Mouse (Mus musculus): ENCODE results near the gene Hoxb7. TPM values are rescaled to one million over a fixed set of nuclear protein-coding genes. Genes with fewer than 3 reads are reported as not detected.

Hoxb7 gene
- total and polyA plus RNA-seq, 2 experiments from 2014 or later: not detected

DNA sequence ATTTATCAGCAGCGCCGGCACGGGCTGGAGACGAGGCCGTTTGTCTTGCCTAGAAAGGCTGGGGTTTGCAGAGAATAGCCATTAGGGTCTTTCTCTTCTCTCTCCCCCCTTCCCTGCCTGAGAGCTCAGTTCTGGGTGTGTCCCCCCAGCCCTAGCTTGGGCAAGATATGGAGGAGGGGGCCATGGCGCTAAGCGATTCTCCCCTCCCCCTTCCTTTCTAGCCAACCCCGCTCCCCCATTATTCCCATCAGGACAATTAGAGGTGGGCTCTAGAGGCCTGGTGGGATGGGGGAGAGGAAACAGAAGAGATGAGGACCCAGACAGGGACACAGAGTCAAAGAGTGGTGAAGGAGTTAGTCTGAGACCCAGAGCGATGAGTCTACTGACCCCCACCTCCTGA is 988 bp downstream of the Hoxb7 start:
- Histone ChIP-seq H3K4me1 (ENCODE audit: insufficient read depth) (no peaks in the 10 kb centered on the region), H3K27ac (ENCODE audit: low read depth, low read length) (no peak overlapping the region), H3K9ac (no peak overlapping the region), H3K36me3 (ENCODE audit: insufficient read depth) (no peaks in the 10 kb centered on the region), H3K9me3 (ENCODE audit: low read length) (no peaks in the 10 kb centered on the region), H3K4me2 (ENCODE audit: low read depth) (no peak overlapping the region), H3K4me3 (ENCODE audit: low read depth, low read length) (no peak overlapping the region), H3K27me3 (ENCODE audit: insufficient read depth, low read length) (peaks cover 93% of the 10 kb centered on the region)
- DNase-seq (no peak), ATAC-seq (no peak)
- no peak for TF ChIP-seq CTCF (IDR thresholded peaks at IDR 0.05; ENCODE audit: low read depth)
- under 1% methylated on average over 9 of the region's 9 CpGs for WGBS

DNA sequence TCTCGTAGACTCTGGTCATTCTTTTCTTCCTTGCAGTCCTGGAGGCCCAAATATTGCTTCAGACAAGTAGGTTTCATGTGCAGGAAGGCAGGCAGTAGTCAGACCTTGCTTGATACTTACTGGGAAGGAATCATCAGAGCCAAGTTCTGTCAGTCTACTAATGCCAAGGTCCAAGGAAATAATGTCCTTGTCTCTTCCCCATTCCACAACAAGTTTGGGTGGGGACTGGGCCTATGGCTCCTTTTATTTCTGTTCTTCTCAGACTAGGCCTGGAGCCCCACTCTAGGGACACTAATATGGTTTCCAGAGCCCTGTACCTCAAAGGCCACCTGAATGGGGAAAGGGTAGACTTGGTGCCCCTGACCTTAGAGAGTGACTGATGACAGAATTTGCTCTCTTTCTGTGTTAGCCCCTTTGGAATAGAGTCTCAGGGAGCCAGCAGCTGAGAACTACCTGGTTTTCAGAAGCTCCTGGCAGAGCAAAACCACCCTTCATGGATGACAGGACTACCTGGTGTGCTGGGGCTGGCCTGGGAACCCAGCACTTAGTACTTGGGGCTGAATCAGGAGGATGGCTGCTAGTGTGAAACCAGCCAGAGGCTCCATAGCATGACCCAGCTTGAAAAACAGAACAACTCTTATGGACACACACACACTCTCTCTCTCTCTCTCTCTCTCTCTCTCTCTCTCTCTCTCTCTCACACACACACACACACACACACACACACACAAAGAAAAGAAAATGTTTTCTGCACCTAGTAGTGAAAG is 2.2 kb downstream of the Hoxb7 start:
- no peak overlapping the region for H3K9ac ChIP-seq
- H3K4me2 ChIP-seq (ENCODE audit: low read depth): no peak overlapping the region
- H3K36me3 ChIP-seq (ENCODE audit: insufficient read depth): no peaks in the 10 kb centered on the region
- DNase-seq: no peak
- no peak for ATAC-seq
- no peak overlapping the region for H3K27ac ChIP-seq (ENCODE audit: low read depth, low read length)
- peaks cover 93% of the 10 kb centered on the region for H3K27me3 ChIP-seq (ENCODE audit: insufficient read depth, low read length)
- 7% methylated on average over 1 of the region's 1 CpGs for WGBS
- no peak overlapping the region for H3K4me3 ChIP-seq (ENCODE audit: low read depth, low read length)
- no peak for TF ChIP-seq CTCF (IDR thresholded peaks at IDR 0.05; ENCODE audit: low read depth)
- no peaks in the 10 kb centered on the region for H3K9me3 ChIP-seq (ENCODE audit: low read length)
- H3K4me1 ChIP-seq (ENCODE audit: insufficient read depth): no peaks in the 10 kb centered on the region

DNA sequence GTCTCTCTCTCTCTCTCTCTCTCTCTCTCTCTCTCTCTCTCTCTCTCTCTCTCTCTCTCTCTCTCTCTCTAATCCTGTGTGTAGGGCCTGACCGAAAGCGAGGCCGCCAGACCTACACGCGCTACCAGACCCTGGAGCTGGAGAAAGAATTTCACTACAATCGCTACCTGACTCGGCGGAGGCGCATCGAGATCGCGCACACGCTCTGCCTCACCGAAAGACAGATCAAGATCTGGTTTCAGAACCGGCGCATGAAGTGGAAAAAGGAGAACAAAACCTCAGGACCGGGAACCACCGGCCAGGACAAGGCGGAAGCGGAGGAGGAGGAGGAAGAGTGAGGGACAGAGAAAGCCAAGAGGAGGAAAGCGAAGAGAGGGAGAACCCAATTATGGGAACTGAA is 2.9 kb downstream of the Hoxb7 start:
- Histone ChIP-seq H3K27me3 (ENCODE audit: insufficient read depth, low read length) (peaks cover 94% of the 10 kb centered on the region), H3K27ac (ENCODE audit: low read depth, low read length) (no peak overlapping the region), H3K9me3 (ENCODE audit: low read length) (no peaks in the 10 kb centered on the region), H3K4me2 (ENCODE audit: low read depth) (no peak overlapping the region), H3K36me3 (ENCODE audit: insufficient read depth) (no peaks in the 10 kb centered on the region), H3K9ac (no peak overlapping the region), H3K4me3 (ENCODE audit: low read depth, low read length) (no peak overlapping the region), H3K4me1 (ENCODE audit: insufficient read depth) (no peaks in the 10 kb centered on the region)
- TF ChIP-seq CTCF (IDR thresholded peaks at IDR 0.05; ENCODE audit: low read depth): no peak
- ATAC-seq (no peak), DNase-seq (no peak)
- 1% methylated on average over 21 of the region's 21 CpGs for WGBS

DNA sequence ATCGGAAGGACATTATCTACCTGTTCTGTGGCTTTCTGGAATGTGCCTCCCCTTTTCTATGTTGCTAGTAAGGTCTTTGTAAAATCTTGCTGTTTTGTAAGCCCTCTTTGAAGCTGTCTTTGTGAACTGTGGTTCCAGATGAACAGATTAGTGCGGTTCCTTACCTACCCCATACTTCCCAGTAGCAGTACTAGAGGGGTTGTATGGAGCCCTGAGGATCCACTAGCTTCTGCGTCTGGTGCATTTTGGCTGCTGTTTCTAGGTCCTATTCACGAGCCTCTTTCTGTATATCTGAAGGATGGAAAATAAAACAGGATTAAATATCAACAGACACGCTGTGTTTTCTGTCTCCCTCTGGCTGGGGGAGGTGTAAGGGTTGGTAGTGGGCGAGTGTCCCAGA is 3.4 kb downstream of the Hoxb7 start:
- no peak overlapping the region for H3K4me2 ChIP-seq (ENCODE audit: low read depth)

DNA sequence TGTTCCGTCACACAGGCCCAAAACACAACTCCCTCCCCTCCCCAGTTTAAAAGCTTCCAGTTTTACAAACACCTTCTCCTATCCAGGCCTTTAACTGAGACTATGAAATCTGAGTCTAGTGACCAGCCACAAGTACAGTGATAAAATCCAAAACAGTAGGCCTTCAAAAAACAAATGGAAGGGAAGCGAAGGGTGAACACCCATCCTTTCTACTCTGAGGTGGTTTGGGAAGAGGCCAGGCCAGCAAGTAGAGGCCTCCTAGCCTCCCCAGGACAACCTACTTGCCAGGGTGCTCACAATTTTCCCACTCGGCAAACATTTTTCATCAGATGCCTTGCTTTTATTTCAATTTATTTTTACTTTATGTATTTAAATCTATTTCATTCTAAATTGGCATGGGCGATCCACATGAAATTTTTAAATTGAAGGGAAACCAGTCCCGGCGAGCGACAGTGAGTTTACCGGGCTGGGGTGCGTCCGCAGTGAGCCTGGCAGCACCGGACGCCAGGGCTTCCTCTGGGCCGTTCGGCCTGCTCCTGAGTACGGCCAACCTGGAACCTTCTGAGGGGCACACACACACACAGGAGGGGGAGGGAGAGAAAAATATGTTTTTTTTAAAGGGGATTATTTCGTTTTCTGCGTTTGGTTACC is 4.4 kb downstream of the Hoxb7 start:
- Histone ChIP-seq H3K9me3 (ENCODE audit: low read length) (no peaks in the 10 kb centered on the region), H3K27ac (ENCODE audit: low read depth, low read length) (no peak overlapping the region), H3K36me3 (ENCODE audit: insufficient read depth) (no peaks in the 10 kb centered on the region), H3K9ac (no peak overlapping the region), H3K4me2 (ENCODE audit: low read depth) (no peak overlapping the region), H3K4me1 (ENCODE audit: insufficient read depth) (no peaks in the 10 kb centered on the region), H3K27me3 (ENCODE audit: insufficient read depth, low read length) (peaks cover 94% of the 10 kb centered on the region), H3K4me3 (ENCODE audit: low read depth, low read length) (no peak overlapping the region)
- no peak for ATAC-seq
- TF ChIP-seq CTCF (IDR thresholded peaks at IDR 0.05; ENCODE audit: low read depth): no peak
- WGBS: 3% methylated on average over 17 of the region's 17 CpGs
- no peak for DNase-seq

More for the DNA sequence above, 3.4 kb downstream of the Hoxb7 start:
- Histone ChIP-seq H3K9ac (no peak overlapping the region), H3K4me1 (ENCODE audit: insufficient read depth) (no peaks in the 10 kb centered on the region), H3K4me3 (ENCODE audit: low read depth, low read length) (no peak overlapping the region), H3K27ac (ENCODE audit: low read depth, low read length) (no peak overlapping the region), H3K36me3 (ENCODE audit: insufficient read depth) (no peaks in the 10 kb centered on the region), H3K27me3 (ENCODE audit: insufficient read depth, low read length) (peaks cover 94% of the 10 kb centered on the region), H3K9me3 (ENCODE audit: low read length) (no peaks in the 10 kb centered on the region)
- no peak for TF ChIP-seq CTCF (IDR thresholded peaks at IDR 0.05; ENCODE audit: low read depth)
- no peak for ATAC-seq
- 9% methylated on average over 6 of the region's 6 CpGs for WGBS
- DNase-seq: no peak

DNA sequence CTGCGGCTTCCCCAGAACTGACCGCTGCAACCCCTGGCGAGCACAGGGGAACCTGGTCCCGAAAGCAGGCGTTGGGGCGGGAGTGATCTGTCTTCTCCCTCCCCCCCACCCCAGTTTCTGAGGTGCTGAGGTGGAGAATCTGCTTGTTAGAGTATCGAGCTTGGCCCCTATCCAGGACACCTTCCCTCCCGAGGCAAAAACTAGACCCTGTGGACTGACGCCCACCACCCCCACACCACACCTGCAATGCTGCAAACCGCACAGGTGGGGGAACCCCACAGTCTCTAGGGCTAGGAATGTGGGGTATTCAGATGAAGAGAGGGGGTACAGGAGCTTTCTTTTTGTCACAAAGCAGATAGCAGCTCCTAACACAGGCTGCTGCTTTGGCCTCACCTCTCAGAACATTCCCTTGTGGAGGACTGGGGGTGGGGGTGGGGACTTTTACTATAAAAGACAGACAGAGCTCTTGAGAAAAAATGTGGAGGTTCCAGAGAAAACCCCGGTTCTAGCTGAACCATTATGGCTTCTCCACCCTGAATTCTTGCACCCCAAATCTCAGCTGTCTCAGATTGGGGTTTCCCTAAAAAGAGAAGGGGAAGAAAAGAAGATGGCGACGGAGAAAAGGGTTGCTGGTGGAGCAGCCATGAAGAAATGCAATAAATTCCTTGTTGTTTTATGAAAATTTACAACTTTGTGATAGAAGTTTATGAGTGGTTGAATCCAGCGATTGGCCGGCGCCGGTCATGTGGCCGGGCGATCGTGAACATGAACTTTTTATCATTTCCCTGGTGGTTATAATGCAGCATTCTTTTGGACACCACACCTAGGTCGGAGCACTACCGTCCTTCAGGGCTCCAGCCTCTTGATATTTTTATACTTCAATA is 5.5 kb downstream of the Hoxb7 start, which contains the start of gene Hoxb6:
Gene Hoxb6 (plus strand): TSS at position 796 of the 884 bp plus-strand sequence.
- no peak within 1 kb of the TSS for H3K4me3 ChIP-seq (ENCODE audit: low read depth, low read length)
- H3K36me3 ChIP-seq (ENCODE audit: insufficient read depth): no peaks in the 10 kb centered on the region
- no peak for TF ChIP-seq CTCF (IDR thresholded peaks at IDR 0.05; ENCODE audit: low read depth)
- no peak within 1 kb of the TSS for H3K9ac ChIP-seq
- no peaks in the 10 kb centered on the region for H3K4me1 ChIP-seq (ENCODE audit: insufficient read depth)
- ATAC-seq (no peak), DNase-seq (no peak)
- no peaks in the 10 kb centered on the region for H3K9me3 ChIP-seq (ENCODE audit: low read length)
- H3K4me2 ChIP-seq (ENCODE audit: low read depth): no peak within 1 kb of the TSS
- H3K27me3 ChIP-seq (ENCODE audit: insufficient read depth, low read length): peaks cover 94% of the 10 kb centered on the region
- H3K27ac ChIP-seq (ENCODE audit: low read depth, low read length): no peak within 1 kb of the TSS
- 1% methylated on average over 22 of the region's 22 CpGs for WGBS

All from forebrain, postnatal 0 days (tissue).